Mouse (Mus musculus) regulatory T cell (primary cell): Measurements from ENCODE around the gene Col9a1.

Experiments
- in situ Hi-C: fragments of 300-600 bp; cut with MboI, MseI; formaldehyde crosslinking; loops from one replicate; pipeline ENCODE4 v1.15.1; 2025; ENCODE audit warnings: high pct_unique_total_duplicates

Gene Col9a1

GRCm38 (mm10) chr1:24294979-24295942 is 117.9 kb downstream of the Col9a1 start:
- in situ Hi-C loops = no loop called here

DNA sequence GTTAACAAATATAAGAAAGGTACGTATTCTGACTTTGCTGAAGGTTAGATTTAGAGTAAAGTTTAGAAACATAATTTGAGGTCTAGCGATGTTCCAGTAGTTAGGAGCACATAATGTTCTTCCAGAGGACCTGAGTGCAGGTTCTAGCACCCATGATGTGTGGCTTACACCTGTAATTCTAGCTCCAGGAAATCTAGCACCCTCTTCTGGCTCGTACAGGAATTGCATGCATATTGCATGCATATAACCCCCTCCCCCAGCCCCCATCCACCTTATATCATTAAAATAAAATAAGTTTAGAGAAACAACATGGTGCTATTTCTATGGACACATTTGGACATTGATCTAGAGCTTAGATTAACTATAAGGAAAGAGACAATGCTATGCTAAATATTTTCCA is 123.3 kb downstream of the Col9a1 start:
- in situ Hi-C loops = no loop called here
